Mouse (Mus musculus): ENCODE data around the gene Wnk3. TPM values are rescaled to one million over a fixed set of nuclear protein-coding genes. Genes with fewer than 3 reads are reported as not detected.
A peak's percentile ranks its signal among the peaks of the same experiment; 100 is the strongest.
"Not testable (repeated sequence)": the region's sequence is repeated elsewhere in the genome, so short reads cannot be mapped to it uniquely, and the experiment has no call there.

Gene Wnk3
- 18.1 and 18.2 TPM in 2 replicates for polyA plus RNA-seq (2015; fragmentation: Nextera tagmentation; extraction: Ambion mirVana)

GRCm38 (mm10) chrX:151197778-151198177 is at the start of gene Wnk3:
Gene Wnk3, plus strand, starts transcription at chrX:151198078.
- WGBS: 95% methylated on average over 2 of the region's 2 CpGs
- H3K9me3 ChIP-seq: no peaks in the 10 kb centered on the region
- no peaks in the 10 kb centered on the region for H3K4me1 ChIP-seq (replicated peaks)
- H3K4me3 ChIP-seq: no peak within 1 kb of the TSS
- ATAC-seq (ENCODE audit: low FRiP score): no peak
- no peaks in the 10 kb centered on the region; the same call in 1 of the 2 replicates for H3K36me3 ChIP-seq
- no peak within 1 kb of the TSS for H3K9ac ChIP-seq
- H3K27ac ChIP-seq: no peak within 1 kb of the TSS
- no peaks in the 10 kb centered on the region for H3K27me3 ChIP-seq
- H3K4me2 ChIP-seq: no peak within 1 kb of the TSS

GRCm38 (mm10) chrX:151158414-151158813 is 39.5 kb upstream of the Wnk3 start:
- H3K36me3 ChIP-seq: no peaks in the 10 kb centered on the region
- 81% methylated on average over 6 of the region's 6 CpGs for WGBS
- H3K4me2 ChIP-seq: no peak overlapping the region
- no peak overlapping the region for H3K4me3 ChIP-seq
- no peak for ATAC-seq (ENCODE audit: low FRiP score)
- no peaks in the 10 kb centered on the region for H3K27me3 ChIP-seq
- no peak overlapping the region for H3K9ac ChIP-seq
- H3K27ac ChIP-seq: no peak overlapping the region
- H3K9me3 ChIP-seq: no peaks in the 10 kb centered on the region
- no peaks in the 10 kb centered on the region for H3K4me1 ChIP-seq (replicated peaks)

GRCm38 (mm10) chrX:151168438-151169131 is 29.3 kb upstream of the Wnk3 start:
- peak; percentile 84 for ATAC-seq (ENCODE audit: low FRiP score)
- no peaks in the 10 kb centered on the region for H3K9me3 ChIP-seq
- 14% methylated on average over 24 of the region's 25 CpGs for WGBS

GRCm38 (mm10) chrX:151169261-151169961 is 28.5 kb upstream of the Wnk3 start:
- peak overlapping the region; percentile 47 for H3K4me3 ChIP-seq
- no peaks in the 10 kb centered on the region for H3K36me3 ChIP-seq
- peak; percentile 96 for ATAC-seq (ENCODE audit: low FRiP score)
- WGBS: 25% methylated on average over 37 of the region's 58 CpGs
- no peaks in the 10 kb centered on the region for H3K9me3 ChIP-seq
- no peaks in the 10 kb centered on the region for H3K4me1 ChIP-seq (replicated peaks)
- H3K9ac ChIP-seq: peak overlapping the region; percentile 69
- H3K4me2 ChIP-seq: peak overlapping the region; percentile 53
- H3K27ac ChIP-seq: peak overlapping the region; percentile 92
- no peaks in the 10 kb centered on the region for H3K27me3 ChIP-seq

More at GRCm38 (mm10) chrX:151168438-151169131, 29.3 kb upstream of the Wnk3 start:
- H3K4me3 ChIP-seq: peak overlapping the region; percentile 47
- H3K4me1 ChIP-seq (replicated peaks): no peaks in the 10 kb centered on the region
- H3K36me3 ChIP-seq: no peaks in the 10 kb centered on the region
- H3K27ac ChIP-seq: peak overlapping the region; percentile 92
- H3K27me3 ChIP-seq: no peaks in the 10 kb centered on the region
- H3K4me2 ChIP-seq: peak overlapping the region; percentile 53
- H3K9ac ChIP-seq: peak overlapping the region; percentile 61

- H3K4me1 ChIP-seq (replicated peaks); H3K4me3 ChIP-seq; H3K36me3 ChIP-seq; H3K27me3 ChIP-seq; H3K9ac ChIP-seq; H3K9me3 ChIP-seq; H3K27ac ChIP-seq; ATAC-seq (ENCODE audit: low FRiP score); H3K4me2 ChIP-seq: not testable (repeated sequence)
- WGBS: 65% methylated on average over 3 of the region's 3 CpGs
These were observed 24.7 kb upstream of the Wnk3 start for GRCm38 (mm10) chrX:151173134-151173533.

- H3K9me3 ChIP-seq: no peaks in the 10 kb centered on the region
- peaks cover 11% of the 10 kb centered on the region for H3K36me3 ChIP-seq
- no peak for ATAC-seq (ENCODE audit: low FRiP score)
- no peaks in the 10 kb centered on the region for H3K27me3 ChIP-seq
- no peak overlapping the region for H3K4me2 ChIP-seq
- no peak overlapping the region for H3K27ac ChIP-seq
- H3K4me1 ChIP-seq (replicated peaks): no peaks in the 10 kb centered on the region
- H3K4me3 ChIP-seq: no peak overlapping the region
- H3K9ac ChIP-seq: no peak overlapping the region
These were observed 100.5 kb downstream of the Wnk3 start for GRCm38 (mm10) chrX:151298329-151298728.

- no peak overlapping the region for H3K4me3 ChIP-seq
- 85% methylated on average over 4 of the region's 4 CpGs for WGBS
- no peak overlapping the region for H3K9ac ChIP-seq
- no peaks in the 10 kb centered on the region for H3K36me3 ChIP-seq
- no peak overlapping the region for H3K27ac ChIP-seq
- H3K27me3 ChIP-seq: 0 out of 2 replicates have a peak, but pooled peaks cover 4% of the 10 kb centered on the region
- no peaks in the 10 kb centered on the region for H3K9me3 ChIP-seq
- H3K4me2 ChIP-seq: no peak overlapping the region
- no peaks in the 10 kb centered on the region for H3K4me1 ChIP-seq (replicated peaks)
- ATAC-seq (ENCODE audit: low FRiP score): no peak
These were observed 115.9 kb downstream of the Wnk3 start for GRCm38 (mm10) chrX:151313732-151314131.

- H3K27me3 ChIP-seq: peaks cover 8% of the 10 kb centered on the region; the same call in 1 of the 2 replicates
- H3K4me3 ChIP-seq: no peak overlapping the region
- 85% methylated on average over 2 of the region's 2 CpGs for WGBS
- H3K4me2 ChIP-seq: no peak overlapping the region
- H3K9ac ChIP-seq: no peak overlapping the region
- no peaks in the 10 kb centered on the region for H3K9me3 ChIP-seq
- no peak for ATAC-seq (ENCODE audit: low FRiP score)
- H3K27ac ChIP-seq: no peak overlapping the region
- no peaks in the 10 kb centered on the region for H3K36me3 ChIP-seq
- H3K4me1 ChIP-seq (replicated peaks): no peaks in the 10 kb centered on the region
These were observed 135.7 kb downstream of the Wnk3 start for GRCm38 (mm10) chrX:151333615-151334014.

- Histone ChIP-seq H3K27ac (no peak overlapping the region), H3K9me3 (no peaks in the 10 kb centered on the region), H3K27me3 (peaks cover 13% of the 10 kb centered on the region; the same call in 1 of the 2 replicates), H3K4me2 (no peak overlapping the region), H3K4me3 (no peak overlapping the region), H3K9ac (no peak overlapping the region), H3K4me1 (replicated peaks) (no peaks in the 10 kb centered on the region), H3K36me3 (no peaks in the 10 kb centered on the region)
- WGBS: 80% methylated on average over 4 of the region's 4 CpGs
- ATAC-seq (ENCODE audit: low FRiP score): no peak
These were observed 139.9 kb downstream of the Wnk3 start for GRCm38 (mm10) chrX:151337804-151338203.

- H3K27me3 ChIP-seq: peaks cover 6% of the 10 kb centered on the region; the same call in 1 of the 2 replicates
- WGBS: 15% methylated on average over 43 of the region's 56 CpGs
- H3K4me2 ChIP-seq: peak within 1 kb of the TSS; percentile 62
- peaks cover 21% of the 10 kb centered on the region for H3K4me1 ChIP-seq (replicated peaks)
- H3K9ac ChIP-seq: peak within 1 kb of the TSS; percentile 78
- H3K36me3 ChIP-seq: no peaks in the 10 kb centered on the region
- H3K27ac ChIP-seq: peak within 1 kb of the TSS; percentile 89
- ATAC-seq (ENCODE audit: low FRiP score): peak; percentile 95
- no peaks in the 10 kb centered on the region for H3K9me3 ChIP-seq
- peak within 1 kb of the TSS; percentile 64 for H3K4me3 ChIP-seq
These were observed 146.1 kb downstream of the Wnk3 start, which contains the start of gene Fam120c for GRCm38 (mm10) chrX:151343761-151344500. Gene Fam120c, plus strand, starts transcription at chrX:151344175.

GRCm38 (mm10) chrX:151344501-151344984 is 146.7 kb downstream of the Wnk3 start:
- Histone ChIP-seq H3K4me1 (replicated peaks) (peaks cover 21% of the 10 kb centered on the region), H3K4me3 (peak overlapping the region; percentile 64), H3K9me3 (no peaks in the 10 kb centered on the region), H3K4me2 (peak overlapping the region; percentile 62), H3K9ac (peak overlapping the region; percentile 78), H3K36me3 (no peaks in the 10 kb centered on the region), H3K27ac (peak overlapping the region; percentile 89), H3K27me3 (peaks cover 5% of the 10 kb centered on the region; the same call in 1 of the 2 replicates)
- ATAC-seq (ENCODE audit: low FRiP score): peak; percentile 75
- 7% methylated on average over 32 of the region's 33 CpGs for WGBS
